Mouse (Mus musculus) heart, postnatal 14 days (tissue): Measurements from ENCODE around the gene Olfr877. TPM values are rescaled to one million over a fixed set of nuclear protein-coding genes. Genes with fewer than 3 reads are reported as not detected.

ENCODE experiments used
- DNase-seq, 2 experiments: peaks; one replicate each; pipeline ENCODE4 v3.0.0; 2021 to 2022
- intact Hi-C: fragments of 180-260 bp; cut with DNase I; formaldehyde crosslinking; loops from one replicate; pipeline ENCODE4 v1.15.1; 2025
- long read RNA-seq, 2 experiments: library from polyadenylated mRNA; stranded (forward); transcript quantifications; one replicate each; pipeline ENCODE4 v2.0.0; 2021
- total RNA-seq, 2 experiments: library from RNA; stranded (reverse); gene quantifications; 2 replicates each; pipeline ENCODE4 v1.2.3; 2021

Gene Olfr877
- total RNA-seq = not detected
- long read RNA-seq, experiment 1 = 0 reads
- long read RNA-seq, experiment 2 = 0 reads

DNA sequence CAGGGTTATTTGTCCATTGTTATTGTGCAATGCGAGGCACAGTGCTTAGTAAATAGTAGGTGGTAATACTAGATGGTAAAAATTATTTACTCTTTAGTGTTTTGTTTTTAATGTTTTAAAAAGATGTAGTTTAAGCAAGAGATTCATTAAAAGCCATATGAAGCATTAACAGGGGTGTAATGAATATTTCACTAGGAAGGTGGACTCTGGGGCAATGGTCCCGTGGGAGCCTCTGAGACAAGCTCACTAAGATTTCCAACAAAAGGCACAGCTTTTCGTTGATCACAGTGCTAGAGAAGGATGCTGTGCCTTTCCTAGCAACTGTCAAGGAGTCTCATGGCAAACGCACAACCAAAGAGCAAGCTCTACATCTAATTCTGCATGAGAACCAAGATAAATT is at the start of gene Olfr877:
Gene Olfr877 (plus strand): TSS at position 301 of the 400 bp plus-strand sequence.
- intact Hi-C loops = no loop called here

GRCm38 (mm10) chr9:37807235-37807634 is 46.8 kb upstream of the Olfr877 start:
- intact Hi-C loops = no loop called here
- no peak for DNase-seq

More for the DNA sequence above, at the start of gene Olfr877:
- DNase-seq = no peak

DNA sequence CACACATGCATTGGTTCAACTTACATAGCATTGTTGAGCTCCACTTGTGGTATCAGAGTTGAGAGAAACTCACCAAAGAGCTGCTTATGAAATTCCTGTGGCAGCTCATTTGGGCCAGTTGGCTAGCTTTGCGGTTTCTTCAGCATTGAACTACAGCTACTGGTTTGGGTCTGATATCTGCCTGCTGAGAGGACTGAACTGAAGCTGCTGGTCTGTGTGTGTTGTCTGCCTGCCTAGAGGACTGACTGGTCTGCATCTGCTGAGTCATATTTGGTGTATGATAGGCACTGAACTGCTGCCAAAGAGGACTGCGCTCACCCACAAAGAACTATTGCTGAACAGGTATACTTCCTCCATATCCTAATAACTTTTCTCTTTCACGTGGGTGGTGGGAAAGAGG is 45.6 kb upstream of the Olfr877 start:
- DNase-seq = no peak
- intact Hi-C loops = no loop called here

DNA sequence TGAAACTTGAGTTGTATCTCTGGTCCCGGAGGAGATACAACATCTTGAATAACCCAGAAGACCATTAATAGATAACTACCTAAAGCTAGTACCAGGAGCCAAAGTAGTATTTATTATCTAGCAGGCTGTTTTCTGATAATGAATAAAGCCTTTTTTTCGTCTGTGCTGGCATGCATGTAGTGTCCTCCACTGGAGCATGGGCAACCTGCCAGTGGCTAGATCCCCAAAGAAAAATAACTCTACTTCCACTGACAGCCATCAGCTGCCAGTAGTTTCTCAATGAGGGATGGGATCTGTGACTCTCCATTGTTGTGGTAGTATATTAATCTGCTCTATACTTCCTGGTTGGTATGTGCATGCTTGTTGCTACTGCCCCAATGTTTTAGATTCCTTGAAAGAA is 45.1 kb upstream of the Olfr877 start:
- intact Hi-C loops = no loop called here

GRCm38 (mm10) chr9:37814696-37815095 is 39.4 kb upstream of the Olfr877 start:
- no peak for DNase-seq
- intact Hi-C loops = no loop called here

More for the DNA sequence above, 45.1 kb upstream of the Olfr877 start:
- DNase-seq = peak; percentile 3 to 10

DNA sequence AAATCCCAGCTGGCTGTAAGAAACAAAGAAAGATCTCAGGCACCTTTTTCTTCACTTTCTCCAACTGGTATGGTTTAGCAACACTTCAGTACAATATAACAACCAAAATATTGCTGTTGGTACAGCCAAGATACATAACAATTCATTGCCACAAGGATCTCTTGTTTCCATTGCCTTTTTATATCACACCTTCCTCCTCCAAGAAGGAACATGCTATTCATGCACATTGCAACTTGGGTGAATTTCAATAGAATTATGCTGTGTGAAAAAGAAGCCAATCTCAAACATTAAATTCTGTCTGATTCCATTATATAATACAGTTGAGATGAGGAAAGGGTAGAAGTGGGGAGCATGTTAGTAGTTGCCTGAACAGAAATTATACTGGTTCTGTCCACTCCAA is 24.2 kb upstream of the Olfr877 start:
- intact Hi-C loops = no loop called here

GRCm38 (mm10) chr9:37833341-37833740 is 20.7 kb upstream of the Olfr877 start:
- intact Hi-C loops = no loop called here
- no peak for DNase-seq

More for the DNA sequence above, 24.2 kb upstream of the Olfr877 start:
- no peak for DNase-seq

- intact Hi-C loops = no loop called here
- DNase-seq = no peak
Observed at GRCm38 (mm10) chr9:37849267-37849666, 4.8 kb upstream of the Olfr877 start.

DNA sequence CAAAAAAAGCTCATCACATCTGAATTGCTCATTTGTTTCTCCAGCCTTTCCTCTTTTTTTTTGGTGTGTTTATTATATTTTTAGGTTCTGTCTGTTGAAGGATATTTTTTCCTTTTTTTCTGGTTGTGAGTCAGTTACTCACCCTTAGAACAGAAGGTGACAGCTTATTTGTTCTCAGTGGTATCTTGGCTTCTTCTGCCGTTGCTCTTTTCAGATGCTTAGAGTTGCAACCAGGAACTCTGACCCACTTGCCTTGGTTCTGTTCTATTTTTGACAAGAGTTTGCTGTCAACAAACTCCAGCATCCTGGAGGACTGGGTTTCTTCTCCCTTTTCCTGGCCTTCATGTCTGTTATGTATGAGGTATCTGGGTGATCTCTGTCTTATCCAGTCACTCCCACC is 9.3 kb downstream of the Olfr877 start:
- intact Hi-C loops = no loop called here
- no peak for DNase-seq

DNA sequence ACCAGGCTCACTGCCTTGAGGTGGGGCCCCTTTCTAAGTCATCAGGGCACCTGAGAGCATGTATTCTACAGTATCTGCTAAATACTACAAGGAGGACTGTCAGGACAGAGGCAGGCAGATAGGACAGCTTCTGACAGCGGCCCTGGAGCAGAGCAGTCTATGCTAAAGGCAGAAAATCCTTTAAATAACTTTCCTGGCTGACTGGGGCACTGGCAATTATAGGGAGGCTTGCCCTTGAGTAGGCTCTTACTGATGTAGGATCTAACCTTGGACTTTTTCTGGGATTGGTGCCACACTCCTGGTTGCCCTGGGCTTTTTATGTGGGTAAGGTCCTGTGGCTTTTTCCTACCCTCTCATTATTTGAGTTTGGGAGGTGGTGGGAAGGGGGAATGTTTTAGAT is 16.2 kb downstream of the Olfr877 start:
- intact Hi-C loops = no loop called here
- DNase-seq = no peak

DNA sequence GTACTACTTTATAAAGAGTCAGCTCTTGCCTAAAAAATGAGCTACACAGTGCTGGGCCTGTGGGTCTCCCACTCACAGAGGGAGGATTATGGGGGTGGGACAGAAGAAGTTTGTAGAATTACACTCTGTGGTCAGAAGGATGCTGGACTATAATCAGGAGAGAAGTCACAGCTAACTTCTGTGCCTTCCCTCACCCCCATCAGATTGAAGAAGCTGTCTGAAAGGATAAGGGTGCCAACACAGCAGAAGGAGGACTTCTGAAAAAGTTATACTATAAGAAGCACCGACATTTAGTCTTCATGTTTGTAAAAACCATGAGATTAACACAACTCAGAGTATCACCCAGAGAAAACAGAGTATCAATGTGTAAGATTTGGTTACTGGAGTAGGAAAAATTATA is 17.0 kb downstream of the Olfr877 start:
- DNase-seq = no peak
- intact Hi-C loops = no loop called here

DNA sequence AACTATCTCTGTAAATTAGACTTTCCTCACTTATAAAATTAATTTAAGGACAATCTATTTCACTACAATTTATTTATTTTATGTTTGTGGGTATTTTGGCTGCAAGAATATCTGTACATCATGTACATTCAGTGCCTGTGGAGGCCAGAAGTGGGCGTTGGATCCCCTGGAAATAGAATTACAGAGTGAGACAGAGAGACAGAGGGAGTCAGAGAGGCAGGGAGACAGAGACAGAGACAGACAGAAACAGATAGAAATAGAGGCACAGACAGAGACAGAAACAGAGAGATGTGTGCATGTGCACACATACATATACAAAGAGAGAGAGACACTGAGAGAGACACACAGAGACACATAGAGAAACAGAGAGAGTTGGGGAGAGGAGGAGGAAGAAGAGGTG is 17.5 kb downstream of the Olfr877 start:
- intact Hi-C loops = no loop called here
- no peak for DNase-seq

GRCm38 (mm10) chr9:37890960-37891359 is 36.9 kb downstream of the Olfr877 start:
- intact Hi-C loops = no loop called here
- no peak for DNase-seq

GRCm38 (mm10) chr9:37896661-37897060 is 42.6 kb downstream of the Olfr877 start, which contains the start of gene Olfr145:
TSS of gene Olfr145 (plus strand) at chr9:37896724.
- no peak for DNase-seq
- intact Hi-C loops = no loop called here

DNA sequence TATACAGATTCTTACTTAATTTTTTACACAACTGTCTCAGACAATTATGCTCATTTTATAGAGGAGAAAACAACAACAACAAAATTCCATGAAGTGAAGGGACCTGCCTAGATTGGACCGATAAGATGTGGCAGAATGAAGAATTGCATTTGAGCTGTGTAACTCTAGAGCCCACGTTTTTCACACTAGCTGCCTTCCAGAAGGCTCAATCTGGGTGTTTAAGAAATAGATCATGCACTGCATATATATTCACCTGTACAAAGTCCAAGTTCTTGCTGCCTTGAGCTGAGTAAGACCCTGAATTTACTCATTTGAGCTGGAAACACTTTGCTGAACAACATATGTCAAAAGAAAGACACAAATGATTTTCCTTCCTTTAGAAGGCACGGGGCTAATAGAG is 51.5 kb downstream of the Olfr877 start:
- intact Hi-C loops = no loop called here
- DNase-seq = no peak

Other genes starting within 250 kb of the Olfr877 start
- 1 to 10 TPM; 2.1 to 2.9 TPM for gene Spa17, start 240.5 kb upstream of the Olfr877 start, total RNA-seq
- 10 to 100 TPM; 38.8 to 41.3 TPM for gene Tbrg1, start 197.0 kb upstream of the Olfr877 start, total RNA-seq
- not detected for gene Panx3, start 185.0 kb upstream of the Olfr877 start, total RNA-seq
- gene Olfr160, start 138.0 kb upstream of the Olfr877 start, total RNA-seq = not detected
- gene Olfr874, start 109.2 kb upstream of the Olfr877 start, total RNA-seq = not detected
- gene Olfr875, start 82.4 kb upstream of the Olfr877 start, total RNA-seq = not detected
- not detected for gene Olfr876, start 51.2 kb upstream of the Olfr877 start, total RNA-seq
- gene Olfr145, start 42.5 kb downstream of the Olfr877 start, total RNA-seq = not detected
- gene Olfr878, start 63.6 kb downstream of the Olfr877 start, total RNA-seq = not detected
- gene Olfr881, start 137.6 kb downstream of the Olfr877 start, total RNA-seq = not detected
- gene Olfr883, start 171.5 kb downstream of the Olfr877 start, total RNA-seq = not detected
- gene Olfr884, start 192.3 kb downstream of the Olfr877 start, total RNA-seq = not detected
- not detected for gene Olfr885, start 207.1 kb downstream of the Olfr877 start, total RNA-seq
- gene Olfr887, start 229.8 kb downstream of the Olfr877 start, total RNA-seq = not detected